ENCODE assay signal across 17 mouse cellular contexts in the genomic region with DNA sequence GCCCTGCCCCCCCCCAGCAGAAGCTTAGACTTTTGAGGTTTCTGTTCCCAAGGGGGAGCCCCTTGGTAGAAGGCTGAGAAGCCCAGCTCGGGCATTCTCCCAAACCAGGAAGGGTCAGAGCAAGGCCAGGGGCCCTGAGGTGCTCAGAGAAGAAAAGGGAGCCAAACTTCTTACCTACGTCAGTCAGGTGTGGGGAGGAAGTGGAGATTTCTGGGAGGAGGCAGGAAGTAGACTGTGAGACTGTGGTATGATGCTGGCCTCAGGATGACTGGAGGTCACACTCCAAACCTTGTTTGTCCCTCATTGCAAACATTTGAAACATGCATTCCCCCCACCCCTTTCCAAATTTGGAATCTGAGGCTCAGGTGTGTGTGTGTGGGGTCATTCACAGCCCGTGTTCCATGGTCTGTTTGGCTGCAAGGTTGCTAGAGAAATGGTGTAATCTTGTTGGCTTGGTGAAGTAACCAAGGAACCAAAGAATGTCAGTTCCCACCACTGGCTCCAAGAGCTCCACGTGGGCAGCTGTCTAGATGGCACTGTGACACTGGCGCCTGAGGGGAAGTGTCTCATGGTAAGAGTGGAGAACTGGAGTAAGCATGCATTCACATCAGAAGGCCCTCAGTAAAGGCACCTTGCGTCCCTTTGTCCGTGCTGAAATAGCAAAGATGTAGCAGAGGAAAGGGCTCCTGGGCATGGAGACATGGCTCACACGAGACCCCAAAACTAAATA. TPM values are rescaled to one million over a fixed set of nuclear protein-coding genes. Genes with fewer than 3 reads are reported as not detected.
DNase-seq lines count a peak whose midpoint lies in the region; ATAC-seq and TF ChIP-seq lines count a peak whose summit lies in the region.
"Had no signal": no experiment of that assay in that cellular context is flagged by ENCODE, and none has a peak within 500 bp of the region (broad histone marks: within the 10 kb centered on the region; RNA-seq: fewer than 3 reads in every experiment).

No protein-coding gene starts in this region.

- TF ChIP-seq CTCF in bone marrow, adult 2 months (IDR thresholded peaks at IDR 0.05; ENCODE audit: control insufficient read depth, insufficient read depth, low read length) = no peak

- no peak for TF ChIP-seq POLR2A in bone marrow, adult 2 months (IDR thresholded peaks at IDR 0.05; ENCODE audit: borderline replicate concordance, control insufficient read depth, low read depth, low read length)

- H3K9ac ChIP-seq in liver, embryonic 16.5 days (ENCODE audit: low read depth, low read length) = no peak overlapping the region
- H3K9ac ChIP-seq in forebrain, embryonic 11.5 days (ENCODE audit: low read length) = no peak overlapping the region
- no peak overlapping the region for H3K9ac ChIP-seq in intestine, embryonic 16.5 days (ENCODE audit: low read depth, low read length)

- peak overlapping the region; percentile 12; the same call in 1 of the 2 replicates for H3K27ac ChIP-seq in liver, embryonic 16.5 days (ENCODE audit: low read length)
- peak overlapping the region; percentile 32 for H3K27ac ChIP-seq in bone marrow, adult 2 months (ENCODE audit: control insufficient read depth, insufficient read depth, low read depth, low read length, poor library complexity)
- H3K27ac ChIP-seq in forebrain, embryonic 11.5 days (ENCODE audit: low read depth, low read length) = no peak overlapping the region
- no peak overlapping the region for H3K27ac ChIP-seq in intestine, embryonic 16.5 days (ENCODE audit: low read length)

- no peaks in the 10 kb centered on the region for H3K36me3 ChIP-seq in liver, embryonic 16.5 days (ENCODE audit: control insufficient read depth, insufficient read depth)
- no peaks in the 10 kb centered on the region for H3K36me3 ChIP-seq in forebrain, embryonic 11.5 days (ENCODE audit: control insufficient read depth, insufficient read depth, low read length)
- no peaks in the 10 kb centered on the region for H3K36me3 ChIP-seq in intestine, embryonic 16.5 days (ENCODE audit: control insufficient read depth, insufficient read depth, low read length)

- WGBS in liver, embryonic 16.5 days (ENCODE audit: insufficient replicate concordance) = 51% methylated on average over 8 of the region's 8 CpGs
- WGBS in bone marrow, adult 2 months = 20% methylated on average over 8 of the region's 8 CpGs
- 81% methylated on average over 8 of the region's 8 CpGs for WGBS in forebrain, embryonic 11.5 days
- WGBS in intestine, embryonic 16.5 days = 68% methylated on average over 8 of the region's 8 CpGs

- no peaks in the 10 kb centered on the region for H3K27me3 ChIP-seq in liver, embryonic 16.5 days (ENCODE audit: control insufficient read depth, insufficient read depth, low read depth, low read length)
- no peaks in the 10 kb centered on the region for H3K27me3 ChIP-seq in forebrain, embryonic 11.5 days (ENCODE audit: control insufficient read depth, insufficient read depth, low read length)
- no peaks in the 10 kb centered on the region for H3K27me3 ChIP-seq in intestine, embryonic 16.5 days (replicated peaks; ENCODE audit: control insufficient read depth, insufficient read depth, low read length)

- no peak for ATAC-seq in liver, embryonic 16.5 days (ENCODE audit: low read depth)
- peak; percentile 34 for ATAC-seq in megakaryocyte, adult 5-6 weeks (ENCODE audit: poor library complexity, severe bottlenecking)
- no peak for ATAC-seq in forebrain, embryonic 11.5 days (replicated peaks; ENCODE audit: low FRiP score)
- no peak for ATAC-seq in intestine, embryonic 16.5 days
- ATAC-seq: forebrain, embryonic 14.5 days; intestine, postnatal 0 days; midbrain, embryonic 16.5 days had no signal

- no peak overlapping the region for H3K4me2 ChIP-seq in liver, embryonic 16.5 days (ENCODE audit: low read depth, low read length)
- no peak overlapping the region for H3K4me2 ChIP-seq in forebrain, embryonic 11.5 days (ENCODE audit: low read depth, low read length, severe bottlenecking)
- H3K4me2 ChIP-seq in intestine, embryonic 16.5 days (ENCODE audit: low read depth, low read length) = no peak overlapping the region
- H3K4me2 ChIP-seq: heart, embryonic 11.5 days had no signal

- peaks cover 11% of the 10 kb centered on the region for H3K4me1 ChIP-seq in liver, embryonic 16.5 days (ENCODE audit: control insufficient read depth, low read depth, low read length)
- H3K4me1 ChIP-seq in bone marrow, adult 2 months (ENCODE audit: control insufficient read depth, insufficient read depth, low read length) = peaks cover 10% of the 10 kb centered on the region
- H3K4me1 ChIP-seq in forebrain, embryonic 11.5 days (replicated peaks; ENCODE audit: control insufficient read depth, insufficient read depth, low read length) = peaks cover 2% of the 10 kb centered on the region; the same call in 1 of the 2 replicates
- H3K4me1 ChIP-seq in intestine, embryonic 16.5 days (ENCODE audit: control insufficient read depth, insufficient read depth, low read length) = peaks cover 5% of the 10 kb centered on the region; the same call in 1 of the 2 replicates

- no peak overlapping the region for H3K4me3 ChIP-seq in liver, embryonic 16.5 days (ENCODE audit: low read depth, low read length)
- no peak overlapping the region for H3K4me3 ChIP-seq in bone marrow, adult 2 months (replicated peaks; ENCODE audit: control insufficient read depth, low read depth, low read length)
- H3K4me3 ChIP-seq in forebrain, embryonic 11.5 days (ENCODE audit: low read depth, low read length) = no peak overlapping the region
- no peak overlapping the region for H3K4me3 ChIP-seq in intestine, embryonic 16.5 days (ENCODE audit: low read length)

- no peaks in the 10 kb centered on the region for H3K9me3 ChIP-seq in liver, embryonic 16.5 days (replicated peaks; ENCODE audit: control insufficient read depth, low read length)
- no peaks in the 10 kb centered on the region for H3K9me3 ChIP-seq in forebrain, embryonic 11.5 days (ENCODE audit: control insufficient read depth, low read length)
- no peaks in the 10 kb centered on the region for H3K9me3 ChIP-seq in intestine, embryonic 16.5 days (ENCODE audit: control insufficient read depth, low read length)

- DNase-seq in liver (no peak), adipocyte (ENCODE audit: low spot score) (no peak)
- peak; percentile 31 to 46 for DNase-seq in B cell, adult 2 months
- no peak for DNase-seq in forebrain, embryonic 11.5 days (ENCODE audit: low spot score)
- DNase-seq: adrenal gland, postnatal 10 days; gastrocnemius, postnatal 10 days; kidney, postnatal 10 days; retina, postnatal 1 day had no signal

RNA-seq across cellular contexts. Expression of a gene that starts 1.2 kb away (rescaled TPM):
- 16.6 and 18.2 TPM in 2 replicates for polyA plus RNA-seq in liver, embryonic 16.5 days (2015; fragmentation: Nextera tagmentation; extraction: Ambion mirVana)
- 28.0 and 65.7 TPM in 2 replicates for polyA plus RNA-seq in bone marrow, adult 2 months (2011; ENCODE audit: insufficient read depth, insufficient read length, low replicate concordance, missing spikeins)
- 348 and 384 TPM in 2 replicates for total RNA-seq in megakaryocyte, adult 5-6 weeks (2015)
- 253 and 295 TPM in 2 replicates for total RNA-seq in megakaryocyte, adult 5-6 weeks (2017)
- polyA plus RNA-seq in forebrain, embryonic 11.5 days (2014; fragmentation: Nextera tagmentation; extraction: Ambion mirVana) = 2.2 and 4.9 TPM in 2 replicates
- 4.2 and 6.1 TPM in 2 replicates for polyA plus RNA-seq in intestine, embryonic 16.5 days (2015; fragmentation: Nextera tagmentation; extraction: Ambion mirVana)

RNA-seq across cellular contexts. Expression of a gene that starts 10.7 kb away (rescaled TPM):
- 10.4 and 12.2 TPM in 2 replicates for polyA plus RNA-seq in liver, embryonic 16.5 days (2015; fragmentation: Nextera tagmentation; extraction: Ambion mirVana)
- polyA plus RNA-seq in bone marrow, adult 2 months (2011; ENCODE audit: insufficient read depth, insufficient read length, low replicate concordance, missing spikeins) = 6.8 and 15.6 TPM in 2 replicates
- total RNA-seq in megakaryocyte, adult 5-6 weeks (2015) = 8.4 and 15.6 TPM in 2 replicates
- total RNA-seq in megakaryocyte, adult 5-6 weeks (2017) = 6.5 and 10.9 TPM in 2 replicates
- 23.3 and 23.6 TPM in 2 replicates for polyA plus RNA-seq in forebrain, embryonic 11.5 days (2014; fragmentation: Nextera tagmentation; extraction: Ambion mirVana)
- 30.2 and 32.3 TPM in 2 replicates for polyA plus RNA-seq in intestine, embryonic 16.5 days (2015; fragmentation: Nextera tagmentation; extraction: Ambion mirVana)

RNA-seq across cellular contexts. Expression of a gene that starts 27.1 kb away (rescaled TPM):
- polyA plus RNA-seq in liver, embryonic 16.5 days (2015; fragmentation: Nextera tagmentation; extraction: Ambion mirVana) = 130 and 133 TPM in 2 replicates
- 264 and 333 TPM in 2 replicates for polyA plus RNA-seq in bone marrow, adult 2 months (2011; ENCODE audit: insufficient read depth, insufficient read length, low replicate concordance, missing spikeins)
- 65.1 and 69.7 TPM in 2 replicates for total RNA-seq in megakaryocyte, adult 5-6 weeks (2015)
- 226 TPM in 2 replicates for total RNA-seq in megakaryocyte, adult 5-6 weeks (2017)
- polyA plus RNA-seq in forebrain, embryonic 11.5 days (2014; fragmentation: Nextera tagmentation; extraction: Ambion mirVana) = 354 and 371 TPM in 2 replicates
- 238 and 252 TPM in 2 replicates for polyA plus RNA-seq in intestine, embryonic 16.5 days (2015; fragmentation: Nextera tagmentation; extraction: Ambion mirVana)

RNA-seq across cellular contexts. Expression of a gene that starts 37.0 kb away (rescaled TPM):
- 0.07 and 0.08 TPM in 2 replicates for polyA plus RNA-seq in liver, embryonic 16.5 days (2015; fragmentation: Nextera tagmentation; extraction: Ambion mirVana)
- polyA plus RNA-seq in bone marrow, adult 2 months (2011; ENCODE audit: insufficient read depth, insufficient read length, low replicate concordance, missing spikeins) = 0.54 and 1.1 TPM in 2 replicates
- total RNA-seq in megakaryocyte, adult 5-6 weeks (2015) = 0.18 and 0.27 TPM in 2 replicates
- total RNA-seq in megakaryocyte, adult 5-6 weeks (2017) = 0.08 and 0.44 TPM in 2 replicates
- polyA plus RNA-seq in forebrain, embryonic 11.5 days (2014; fragmentation: Nextera tagmentation; extraction: Ambion mirVana) = not detected in 2 replicates
- polyA plus RNA-seq in intestine, embryonic 16.5 days (2015; fragmentation: Nextera tagmentation; extraction: Ambion mirVana) = 0.06 TPM in 1 of 2 replicates, not detected in the other
- polyA plus RNA-seq: forebrain, embryonic 14.5 days; intestine, postnatal 0 days; neural tube, embryonic 14.5 days had no signal

RNA-seq across cellular contexts. Expression of a gene that starts 45.5 kb away (rescaled TPM):
- 0.99 and 1.0 TPM in 2 replicates for polyA plus RNA-seq in liver, embryonic 16.5 days (2015; fragmentation: Nextera tagmentation; extraction: Ambion mirVana)
- 2.1 and 2.4 TPM in 2 replicates for polyA plus RNA-seq in bone marrow, adult 2 months (2011; ENCODE audit: insufficient read depth, insufficient read length, low replicate concordance, missing spikeins)
- 0.46 and 0.47 TPM in 2 replicates for total RNA-seq in megakaryocyte, adult 5-6 weeks (2015)
- total RNA-seq in megakaryocyte, adult 5-6 weeks (2017) = 0.51 and 1.3 TPM in 2 replicates
- polyA plus RNA-seq in forebrain, embryonic 11.5 days (2014; fragmentation: Nextera tagmentation; extraction: Ambion mirVana) = 3.1 and 5.0 TPM in 2 replicates
- 0.72 and 0.94 TPM in 2 replicates for polyA plus RNA-seq in intestine, embryonic 16.5 days (2015; fragmentation: Nextera tagmentation; extraction: Ambion mirVana)

Comparison
In these comparisons a context has a peak if more than half of its experiments do, and no peak if none do; other contexts are left out.
1. H3K27ac ChIP-seq: peak in liver, embryonic 16.5 days (single experiment) and bone marrow, adult 2 months (single experiment); none in forebrain, embryonic 11.5 days (single experiment) and intestine, embryonic 16.5 days (single experiment).
2. DNase-seq: peak in B cell, adult 2 months (2 of 2); none in liver (single experiment), forebrain, embryonic 11.5 days (single experiment) and adipocyte (single experiment).